Mouse (Mus musculus) kidney, embryonic 15.5 days (tissue): ENCODE measurements around the gene Spry1. TPM values are rescaled to one million over a fixed set of nuclear protein-coding genes. Genes with fewer than 3 reads are reported as not detected.

ENCODE experiments used
- ATAC-seq: fragments of 200-750 bp; cut with Nextera tagmentation; replicated peaks from 2 replicates; pipeline ENCODE4 v1.8.0; 2017; ENCODE audit warnings: moderate TSS enrichment; ENCODE audit not compliant: low FRiP score
- H3K27ac ChIP-seq: fragments of 300-500 bp; sonication (generic); 2 replicates; pipeline ENCODE4 v1.5.1; 2015; ENCODE audit warnings: mild to moderate bottlenecking, inconsistent platforms
- H3K27me3 ChIP-seq: fragments of 300-500 bp; sonication (generic); 2 replicates; pipeline ENCODE4 v1.6.1; 2015; ENCODE audit warnings: inconsistent platforms
- H3K36me3 ChIP-seq: fragments of 300-500 bp; sonication (generic); 2 replicates; pipeline ENCODE4 v1.6.1; 2015; ENCODE audit warnings: inconsistent platforms
- H3K4me1 ChIP-seq: fragments of 300-500 bp; sonication (generic); 2 replicates; pipeline ENCODE4 v1.6.1; 2015; ENCODE audit warnings: inconsistent platforms
- H3K4me2 ChIP-seq: fragments of 300-500 bp; sonication (generic); 2 replicates; pipeline ENCODE4 v1.6.1; 2015; ENCODE audit warnings: moderate library complexity, mild to moderate bottlenecking, inconsistent platforms
- H3K4me3 ChIP-seq: fragments of 300-500 bp; sonication (generic); replicated peaks from 2 replicates; pipeline ENCODE4 v1.5.1; 2015; ENCODE audit warnings: mild to moderate bottlenecking, inconsistent platforms
- H3K9ac ChIP-seq: fragments of 300-500 bp; sonication (generic); 2 replicates; pipeline ENCODE4 v1.6.1; 2015; ENCODE audit warnings: mild to moderate bottlenecking, inconsistent platforms
- H3K9me3 ChIP-seq: fragments of 300-500 bp; sonication (generic); replicated peaks from 2 replicates; pipeline ENCODE4 v1.6.1; 2016; ENCODE audit warnings: inconsistent platforms
- WGBS: fragments of 180-500 bp; shearing (Covaris S2); methylation state at CpG from one replicate; pipeline ENCODE4 v1.1.7; 2015; ENCODE audit warnings: mixed read lengths; 5-methylcytosine and 5-hydroxymethylcytosine counted together
- polyA plus RNA-seq: library from polyadenylated mRNA; unstranded; fragments of >200 nt; fragmentation: Nextera tagmentation; extraction: Ambion mirVana; gene quantifications from 2 replicates; pipeline ENCODE4 v1.2.1, GENCODE M21; 2015

Gene Spry1
- polyA plus RNA-seq, 1 experiment from 2014 or later: 38.7 TPM

DNA sequence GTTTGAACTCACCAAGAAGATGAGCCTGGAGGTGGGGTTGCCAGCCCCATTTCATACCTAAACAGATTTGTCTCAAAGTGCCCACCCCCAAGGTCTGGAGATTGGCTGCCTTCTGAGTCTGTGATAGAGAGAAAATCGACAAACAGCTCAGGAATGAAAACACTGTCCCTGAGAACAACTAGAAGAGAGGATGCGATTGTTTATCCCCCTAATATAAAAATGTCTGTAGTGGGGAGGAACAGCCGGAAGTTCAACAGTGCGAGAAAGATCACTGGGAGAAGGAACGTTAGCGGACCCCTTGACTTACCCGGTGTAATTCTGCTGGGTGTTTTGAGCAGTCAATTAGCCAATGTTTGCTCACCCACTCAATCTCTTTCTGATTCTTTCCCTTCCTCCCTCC is 46.5 kb downstream of the Spry1 start:
- H3K4me2 ChIP-seq: no peak overlapping the region; the same call in 1 of the 2 replicates

GRCm38 (mm10) chr3:37686751-37687150 is 47.0 kb downstream of the Spry1 start:
- peak overlapping the region; percentile 48 for H3K27ac ChIP-seq

More for the DNA sequence above, 46.5 kb downstream of the Spry1 start:
- H3K9ac ChIP-seq: no peak overlapping the region
- H3K4me1 ChIP-seq: peaks cover 35% of the 10 kb centered on the region
- ATAC-seq: no peak
- WGBS: 21% methylated on average over 7 of the region's 7 CpGs
- H3K4me3 ChIP-seq: no peak overlapping the region
- no peaks in the 10 kb centered on the region for H3K9me3 ChIP-seq
- no peak overlapping the region for H3K27ac ChIP-seq
- no peaks in the 10 kb centered on the region for H3K27me3 ChIP-seq
- no peaks in the 10 kb centered on the region for H3K36me3 ChIP-seq

GRCm38 (mm10) chr3:37687158-37687980 is 47.6 kb downstream of the Spry1 start:
- 26% methylated on average over 28 of the region's 28 CpGs for WGBS
- peak; percentile 69 for ATAC-seq
- Histone ChIP-seq H3K27me3 (no peaks in the 10 kb centered on the region), H3K4me2 (peak overlapping the region; percentile 56), H3K4me3 (peak overlapping the region; percentile 29), H3K9ac (no peak overlapping the region), H3K4me1 (peaks cover 35% of the 10 kb centered on the region), H3K36me3 (no peaks in the 10 kb centered on the region), H3K27ac (peak overlapping the region; percentile 48), H3K9me3 (no peaks in the 10 kb centered on the region)

More at GRCm38 (mm10) chr3:37686751-37687150, 47.0 kb downstream of the Spry1 start:
- Histone ChIP-seq H3K27me3 (no peaks in the 10 kb centered on the region), H3K4me2 (peak overlapping the region; percentile 56), H3K4me1 (peaks cover 35% of the 10 kb centered on the region), H3K9ac (no peak overlapping the region), H3K9me3 (no peaks in the 10 kb centered on the region), H3K4me3 (peak overlapping the region; percentile 29), H3K36me3 (no peaks in the 10 kb centered on the region)
- 29% methylated on average over 6 of the region's 6 CpGs for WGBS
- no peak for ATAC-seq

DNA sequence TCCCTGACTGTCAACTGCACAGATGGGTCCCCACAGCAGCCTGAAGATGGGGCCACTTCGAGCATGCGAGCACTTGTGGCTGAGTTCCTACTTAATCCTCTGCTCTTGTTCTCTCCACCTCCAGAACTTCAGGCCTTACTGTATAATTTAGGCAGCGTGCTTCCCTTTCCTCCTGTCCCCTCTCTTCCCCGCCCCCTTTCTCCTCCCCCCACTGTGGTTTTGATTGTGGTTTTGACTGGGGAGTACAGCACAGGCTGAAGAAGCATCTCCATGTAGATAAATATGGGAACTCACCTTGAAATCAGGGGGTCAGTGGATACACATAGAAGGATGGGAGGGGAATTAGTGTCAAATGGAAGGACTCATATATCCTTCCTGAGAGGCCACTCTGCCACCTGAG is 53.2 kb downstream of the Spry1 start:
- Histone ChIP-seq H3K36me3 (no peaks in the 10 kb centered on the region), H3K27me3 (no peaks in the 10 kb centered on the region), H3K9me3 (no peaks in the 10 kb centered on the region), H3K27ac (no peak overlapping the region), H3K4me1 (peaks cover 9% of the 10 kb centered on the region; the same call in 1 of the 2 replicates), H3K9ac (no peak overlapping the region), H3K4me3 (no peak overlapping the region), H3K4me2 (no peak overlapping the region)
- whole genome bisulfite sequencing: 91% methylated on average over 4 of the region's 4 CpGs
- no peak for ATAC-seq

GRCm38 (mm10) chr3:37693552-37693951 is 53.8 kb downstream of the Spry1 start:
- Histone ChIP-seq H3K4me3 (no peak overlapping the region), H3K27ac (no peak overlapping the region), H3K36me3 (no peaks in the 10 kb centered on the region), H3K27me3 (no peaks in the 10 kb centered on the region), H3K9ac (no peak overlapping the region), H3K4me2 (no peak overlapping the region), H3K4me1 (peaks cover 4% of the 10 kb centered on the region; the same call in 1 of the 2 replicates), H3K9me3 (no peaks in the 10 kb centered on the region)
- WGBS: 78% methylated on average over 8 of the region's 8 CpGs
- no peak for ATAC-seq

Other genes with a start within 250 kb of the Spry1 start
- gene Spata5, start 220.1 kb upstream of the Spry1 start, polyA plus RNA-seq: 38.7 and 48.0 TPM in 2 replicates
- 5.2 and 5.6 TPM in 2 replicates for gene Nudt6, start 219.7 kb upstream of the Spry1 start, polyA plus RNA-seq
- gene Gm5148, start 84.5 kb downstream of the Spry1 start, polyA plus RNA-seq: 8.1 and 8.2 TPM in 2 replicates